Mouse (Mus musculus): Measurements from ENCODE around the gene Slc37a3.
"Not testable (repeated sequence)": the region's sequence is repeated elsewhere in the genome, so short reads cannot be mapped to it uniquely, and the experiment has no call there.

Gene Slc37a3

DNA sequence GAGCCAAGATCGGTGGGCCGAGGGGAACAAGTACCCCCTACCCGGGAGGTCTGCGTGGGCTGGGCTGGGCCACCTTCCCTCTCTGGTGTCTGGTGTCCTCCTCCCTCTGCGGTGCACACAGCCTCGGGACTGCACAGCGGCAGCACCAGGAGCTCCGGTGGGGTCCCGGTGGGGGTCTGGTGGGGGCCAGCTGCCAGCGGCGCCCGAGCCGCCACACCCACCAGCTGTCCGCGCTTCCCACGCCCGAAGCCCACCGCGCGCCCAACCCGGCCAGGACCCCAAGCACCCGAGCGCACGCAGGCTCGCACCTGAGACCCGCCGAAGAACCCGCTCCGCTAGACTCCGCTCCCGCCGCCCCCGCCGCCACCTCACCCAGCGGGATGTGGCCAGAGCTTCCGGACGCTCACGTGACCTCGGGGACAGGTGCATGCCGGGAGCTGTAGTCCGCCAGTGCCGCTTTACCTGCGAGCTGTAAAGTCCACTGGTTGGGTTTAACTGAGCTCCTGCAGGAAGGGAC lies at the start of gene Slc37a3:
Gene Slc37a3 (minus strand): TSS at position 365 of the 517 bp plus-strand sequence.
- DNase-seq, result peak; percentile 89

DNA sequence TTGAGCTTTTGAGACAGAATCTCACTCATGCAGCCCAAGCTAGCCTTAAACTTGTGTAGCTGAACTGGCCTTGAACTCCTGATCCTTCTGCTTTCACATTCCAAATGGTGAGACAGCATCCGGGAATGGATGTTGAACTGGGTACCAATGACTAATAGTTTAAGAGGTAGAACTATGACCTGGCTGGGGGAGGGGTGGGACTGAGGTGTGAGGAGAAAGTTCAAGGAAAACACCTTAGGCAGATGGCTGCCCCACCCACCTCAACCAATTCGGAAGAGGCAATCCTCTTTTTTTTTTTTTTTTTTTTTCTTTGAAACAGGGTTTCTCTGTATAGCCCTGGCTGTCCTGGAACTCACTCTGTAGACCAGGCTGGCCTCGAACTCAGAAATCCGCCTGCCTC lies 49.2 kb upstream of the Slc37a3 start:
- DNase-seq, result no peak

DNA sequence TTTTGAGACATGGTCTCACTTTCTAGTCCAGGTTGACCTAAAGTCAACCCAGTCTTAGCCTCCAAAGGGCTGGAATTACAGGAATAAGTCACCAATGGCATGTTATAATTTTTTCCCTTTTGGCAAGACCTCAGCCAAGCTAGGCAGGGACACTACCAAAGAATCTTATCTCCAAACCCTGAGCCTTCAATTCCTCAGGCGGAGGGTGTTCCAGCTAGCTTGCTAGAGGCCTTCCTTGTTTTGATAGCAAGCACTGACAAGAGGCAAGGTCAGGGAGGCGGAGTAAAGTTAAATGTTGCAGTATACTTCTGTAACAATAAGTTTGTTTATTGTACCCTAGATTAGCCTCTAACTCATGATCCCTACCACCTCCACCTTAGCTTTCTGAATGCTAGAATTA lies 47.7 kb upstream of the Slc37a3 start:
- no peak for DNase-seq

DNA sequence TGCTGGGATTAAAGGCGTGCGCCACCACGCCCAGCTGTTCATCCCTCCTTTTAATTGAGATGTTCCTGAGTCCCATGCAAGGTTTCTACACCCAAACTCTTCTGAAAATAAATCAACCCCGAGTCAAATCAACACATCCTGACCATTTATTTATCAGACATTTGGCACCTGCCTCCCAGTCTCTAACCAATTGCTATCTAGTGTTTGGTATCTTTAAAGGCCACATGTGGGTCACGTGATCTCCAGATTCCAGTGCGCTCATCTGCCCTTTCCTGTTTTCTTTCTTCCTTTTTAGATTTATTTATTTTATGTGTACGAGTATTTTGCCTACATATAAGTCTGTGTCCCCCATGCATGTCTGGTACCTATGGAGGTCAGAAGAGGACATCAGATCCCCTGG lies 46.2 kb upstream of the Slc37a3 start:
- no peak for DNase-seq

DNA sequence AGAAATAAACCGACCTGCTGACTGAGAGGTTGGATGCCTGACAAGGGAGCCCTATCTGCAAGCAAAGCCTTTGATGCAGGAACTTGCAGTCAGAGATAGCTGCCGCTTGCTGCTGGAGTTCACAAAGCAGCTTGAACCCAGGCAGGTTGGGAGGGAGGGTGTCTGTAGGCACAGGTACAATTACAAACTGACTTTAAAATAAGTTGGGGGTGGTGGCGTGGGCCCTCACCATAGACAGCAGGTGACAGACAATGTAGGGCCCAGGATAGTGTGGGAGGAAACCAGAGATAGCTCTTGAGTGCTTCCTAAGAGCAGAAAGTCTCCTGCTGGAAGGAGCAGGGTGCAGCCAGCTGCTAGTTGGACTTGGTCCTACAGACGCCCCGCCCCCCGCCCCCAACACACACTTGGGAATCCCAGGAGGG lies 45.7 kb upstream of the Slc37a3 start:
- DNase-seq, result no peak

DNA sequence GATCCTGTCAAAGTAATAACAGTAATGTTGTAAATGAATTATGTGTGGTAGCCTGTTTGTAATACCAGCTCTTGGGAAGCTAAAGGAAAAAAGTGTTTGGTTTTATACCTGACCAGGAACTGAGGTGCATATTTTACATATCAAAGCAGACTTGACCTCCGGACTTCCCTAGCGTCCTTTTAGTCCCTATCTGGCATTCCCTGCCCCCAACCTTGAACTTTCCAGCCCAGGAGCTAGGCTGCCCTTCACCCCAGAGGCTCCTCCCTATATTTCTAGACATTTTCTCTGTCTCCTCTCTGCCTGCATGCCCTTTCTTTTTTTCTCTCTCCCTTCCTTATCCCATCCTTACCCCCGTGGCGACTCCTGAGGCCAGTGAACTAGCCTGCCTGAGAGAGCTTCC lies 43.4 kb upstream of the Slc37a3 start:
- DNase-seq, result no peak

DNA sequence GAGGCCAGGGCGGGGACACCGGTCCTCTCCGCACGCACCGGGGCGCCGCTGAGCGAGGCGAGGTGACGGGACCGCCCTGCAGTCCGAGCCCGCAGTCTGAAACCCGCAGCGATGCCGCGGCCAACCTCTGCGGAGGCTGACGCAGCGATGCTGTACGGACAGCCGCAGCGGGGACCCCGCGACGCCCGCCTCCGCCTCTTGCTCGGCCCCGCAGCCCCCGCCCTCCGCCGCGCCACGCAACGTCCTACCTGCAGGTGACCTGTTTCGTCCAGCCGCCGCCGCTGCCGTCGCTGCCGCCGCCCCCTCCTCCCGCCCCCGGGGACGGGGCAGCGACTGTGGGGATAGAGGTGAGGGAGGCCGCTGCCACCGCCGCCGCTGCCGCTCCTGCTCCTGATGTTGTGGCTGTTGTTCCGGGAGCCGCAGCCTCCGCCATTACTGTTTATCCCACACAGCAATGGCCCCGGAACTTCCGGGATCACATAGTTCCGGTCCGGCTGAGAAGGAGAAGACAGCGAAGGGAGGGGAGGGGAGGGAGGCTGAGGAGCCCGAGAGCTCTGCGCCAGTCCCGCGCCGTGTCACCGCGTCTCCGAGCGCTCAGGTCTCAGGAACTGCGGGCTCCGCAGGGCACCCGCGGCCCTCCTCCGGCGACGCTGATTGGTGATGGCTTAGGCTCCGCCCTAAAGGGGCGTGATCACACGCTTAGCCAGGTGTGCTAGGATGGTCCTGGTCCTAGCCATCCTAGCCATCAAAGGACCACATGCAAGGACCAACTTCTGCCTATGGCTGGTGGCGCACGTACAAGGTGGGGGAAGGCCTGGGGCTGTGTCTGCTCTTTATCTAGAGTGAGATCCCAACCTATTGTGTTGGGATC lies 42.6 kb upstream of the Slc37a3 start, which contains the start of gene Mkrn1:
Gene Mkrn1 (minus strand): TSS at position 612 of the 871 bp plus-strand sequence.
- peak; percentile 63 to 77 for DNase-seq

DNA sequence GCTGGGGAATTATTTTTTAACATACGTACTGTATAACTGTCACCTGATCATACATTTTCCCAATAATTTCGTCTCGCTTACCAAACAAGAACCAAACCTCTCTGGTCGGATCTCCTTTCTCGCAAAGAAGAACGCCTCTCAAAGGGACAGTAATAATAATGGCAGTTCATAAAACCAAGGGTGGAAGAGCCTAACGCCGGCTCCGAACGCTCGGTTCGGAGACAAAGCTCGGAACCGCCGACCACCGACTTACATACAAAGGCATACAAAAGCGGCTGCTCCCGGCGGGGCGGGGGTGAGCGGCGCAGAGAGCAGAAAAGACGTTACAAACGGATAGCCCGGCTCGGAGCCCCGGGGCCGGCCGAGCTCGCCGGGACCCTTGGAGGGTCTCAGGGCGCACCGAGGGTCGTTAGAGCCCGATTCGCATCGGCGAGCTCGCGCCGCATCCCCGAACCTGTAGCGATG lies 41.9 kb upstream of the Slc37a3 start:
- peak in 1 of 2 experiments; percentile 24 for DNase-seq

DNA sequence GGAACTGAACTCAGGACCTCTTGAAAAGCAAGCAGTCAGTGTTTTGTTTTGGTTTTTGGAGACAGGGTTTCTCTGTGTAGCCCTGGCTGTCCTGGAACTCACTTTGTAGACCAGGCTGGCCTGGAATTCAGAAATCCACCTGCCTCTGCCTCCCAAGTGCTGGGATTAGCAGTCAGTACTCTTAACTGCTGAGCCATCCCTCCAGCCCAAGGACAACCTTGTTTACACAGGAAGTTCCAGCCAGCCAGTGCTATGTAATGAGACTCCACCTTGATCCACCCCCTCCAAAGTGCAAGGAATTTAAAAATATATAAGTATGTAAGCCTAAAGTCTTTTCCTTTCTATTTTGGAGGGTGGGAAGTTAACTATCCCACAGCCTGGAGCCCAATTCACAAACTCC lies 39.2 kb upstream of the Slc37a3 start:
- not testable (repeated sequence) for DNase-seq

DNA sequence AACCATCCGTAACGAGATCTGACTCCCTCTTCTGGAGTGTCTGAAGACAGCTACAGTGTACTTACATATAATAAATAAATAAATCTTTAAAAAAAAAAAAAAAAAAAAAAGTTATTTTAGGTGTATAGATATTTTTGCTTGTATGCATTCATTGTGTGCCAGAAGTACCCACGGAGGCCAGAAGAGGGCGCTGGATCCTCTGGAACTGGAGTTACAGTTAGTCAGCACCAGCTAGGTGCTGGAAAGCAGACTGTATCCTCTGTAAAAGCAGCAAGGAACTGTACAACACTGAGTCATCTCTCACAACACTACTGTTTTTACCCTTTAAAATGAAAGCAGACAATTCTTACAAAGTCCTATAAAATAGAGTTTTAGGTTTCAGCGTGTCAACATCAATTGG lies 38.3 kb upstream of the Slc37a3 start:
- DNase-seq, result peak; percentile 43 to 57

DNA sequence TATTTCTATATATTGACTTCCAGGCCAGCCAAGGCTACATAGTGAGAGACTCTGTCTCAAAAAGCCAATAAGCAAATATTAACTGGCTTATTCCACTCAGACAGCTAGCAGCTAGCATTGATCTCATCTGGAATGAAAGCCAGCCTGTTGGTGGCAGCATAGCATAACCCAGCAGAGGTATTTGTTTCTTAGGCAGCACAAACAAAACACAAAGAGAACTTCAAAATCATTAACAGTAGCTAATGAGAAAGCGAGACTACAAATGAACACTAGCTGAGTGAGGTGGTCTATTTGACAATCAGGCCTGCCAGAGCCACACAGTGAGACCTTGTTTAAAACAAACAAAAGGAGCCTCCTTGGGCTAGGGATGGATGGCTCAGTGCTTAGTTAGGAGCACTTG lies 36.6 kb upstream of the Slc37a3 start:
- DNase-seq, result no peak

DNA sequence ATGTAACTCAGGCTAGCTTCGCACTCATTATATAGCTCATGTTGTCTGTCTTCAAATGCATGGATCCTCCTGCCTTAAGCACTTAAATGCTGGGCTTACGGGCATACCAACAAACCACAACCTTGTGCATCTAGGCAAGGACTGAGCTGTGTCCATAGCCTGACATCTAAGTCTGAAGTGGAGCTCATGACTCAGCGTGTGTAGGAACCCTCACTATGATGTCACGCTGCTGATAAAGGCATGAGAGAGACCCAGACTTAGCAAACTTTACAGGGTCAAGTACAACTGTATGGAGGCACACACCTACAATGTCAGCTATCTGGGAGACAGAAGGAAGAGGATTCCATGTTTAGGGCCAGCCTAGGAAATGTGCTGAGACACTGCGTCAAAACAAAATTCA lies 29.0 kb upstream of the Slc37a3 start:
- DNase-seq, result no peak

DNA sequence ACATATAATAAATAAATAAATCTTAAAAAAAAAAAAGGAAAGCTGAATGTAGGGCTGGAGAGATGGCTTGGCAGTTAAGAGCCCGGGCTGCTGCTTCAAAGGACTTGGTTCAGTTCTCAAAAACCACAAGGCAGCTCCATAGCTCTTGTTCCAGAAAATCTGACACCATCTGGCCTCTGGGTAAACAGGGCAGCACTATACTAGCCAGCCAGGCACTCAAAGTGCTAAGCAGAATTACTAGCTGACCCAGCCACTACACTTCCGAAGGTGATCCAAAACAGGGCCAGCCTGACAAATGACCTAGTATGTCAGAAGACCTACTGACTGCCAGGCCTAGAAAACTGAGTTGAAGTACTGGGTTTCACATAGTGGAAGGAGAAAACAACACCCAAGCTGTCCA lies 25.7 kb upstream of the Slc37a3 start:
- DNase-seq, result no peak

DNA sequence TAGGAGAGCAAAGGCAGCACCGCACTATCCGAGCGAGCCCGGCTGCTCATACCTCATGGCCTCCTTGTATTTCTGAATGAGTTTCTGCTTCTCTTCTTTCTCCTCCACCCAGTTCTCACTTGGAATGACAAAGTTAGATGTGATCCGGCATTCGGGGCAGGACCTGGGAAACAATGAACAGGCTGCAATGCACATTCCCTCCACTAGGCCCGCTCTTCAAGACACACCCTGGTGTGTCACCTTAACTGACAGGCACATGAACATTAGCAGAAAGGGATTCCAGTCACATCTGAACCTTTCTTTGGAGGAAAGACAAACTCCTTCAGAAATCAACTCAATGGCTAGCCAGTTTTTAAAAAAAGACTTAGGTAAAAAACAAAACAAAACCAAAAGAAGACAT lies 22.9 kb upstream of the Slc37a3 start:
- no peak for DNase-seq

DNA sequence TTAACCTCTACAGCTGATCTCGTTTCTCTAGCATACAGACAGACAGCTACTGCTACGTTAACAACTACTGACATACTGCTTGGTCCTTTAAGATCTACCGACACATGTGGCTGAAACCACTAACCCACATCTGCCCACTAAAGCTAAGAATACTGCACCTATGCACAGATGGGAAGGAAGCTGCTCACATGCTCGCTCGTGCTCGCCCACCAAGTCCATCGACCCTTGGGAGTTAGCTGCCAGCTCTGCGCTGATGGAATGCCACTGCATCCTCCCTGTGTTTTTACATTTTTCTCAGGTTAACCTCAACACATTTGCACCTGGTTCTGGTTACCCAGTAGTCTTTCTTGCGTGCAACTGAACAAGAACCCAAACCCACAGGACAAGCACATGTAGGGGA lies 20.9 kb upstream of the Slc37a3 start:
- DNase-seq, result no peak

DNA sequence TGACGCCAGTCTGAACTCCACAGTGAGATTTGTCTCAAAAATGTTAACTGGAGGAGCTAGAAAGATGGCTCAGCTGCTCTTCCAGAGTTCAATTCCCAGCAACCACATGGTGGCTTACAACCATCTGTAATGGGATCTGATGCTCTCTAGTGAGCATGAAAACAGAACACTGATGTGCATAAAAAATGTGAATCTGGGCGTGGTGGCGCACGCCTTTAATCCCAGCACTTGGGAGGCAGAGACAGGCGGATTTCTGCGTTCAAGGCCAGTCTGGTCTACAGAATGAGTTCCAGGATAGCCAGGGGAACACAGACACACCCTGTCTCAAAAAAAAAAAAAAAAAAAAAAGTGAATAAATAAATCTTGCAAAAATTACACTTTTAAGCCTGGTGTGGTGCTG lies 19.6 kb upstream of the Slc37a3 start:
- DNase-seq, result no peak

DNA sequence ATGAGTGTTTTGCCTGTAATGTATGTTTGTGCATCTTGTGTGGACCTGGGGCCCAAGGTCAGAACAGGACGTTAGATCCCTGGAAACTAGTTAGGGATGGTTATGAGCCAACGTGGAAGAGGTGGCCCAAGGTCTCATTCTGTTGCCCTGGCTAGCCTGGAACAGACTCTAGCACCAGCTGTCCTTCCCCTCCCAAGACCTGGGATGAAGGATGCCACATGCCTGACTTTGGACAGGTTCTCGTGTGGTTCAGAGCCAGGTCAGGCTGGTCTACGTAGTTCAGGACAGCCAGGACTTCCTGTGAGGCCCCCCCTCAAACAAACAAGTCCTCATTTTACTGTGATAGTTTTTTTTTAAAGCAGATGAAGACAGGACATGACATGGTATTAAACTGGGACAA lies 18.4 kb upstream of the Slc37a3 start:
- DNase-seq, result no peak

DNA sequence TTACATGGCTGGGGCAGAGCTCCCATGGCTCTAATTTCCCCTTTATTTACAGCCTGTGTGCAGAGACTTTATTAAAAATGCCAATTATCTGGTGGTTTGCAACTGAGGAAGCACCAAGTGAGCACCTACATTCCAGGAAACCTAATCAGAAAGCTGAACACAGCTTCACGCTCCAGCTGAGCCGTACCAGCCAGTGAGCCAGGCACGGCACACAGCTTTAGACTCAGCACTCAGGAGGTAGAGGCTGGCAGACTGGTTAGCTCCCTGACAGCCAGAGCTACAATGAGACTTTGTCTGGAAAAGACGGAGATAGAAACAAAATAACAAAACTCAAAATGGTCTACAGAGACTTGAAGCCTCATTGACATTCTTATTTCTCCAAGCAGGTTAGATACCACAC lies 18.0 kb upstream of the Slc37a3 start:
- DNase-seq, result no peak

DNA sequence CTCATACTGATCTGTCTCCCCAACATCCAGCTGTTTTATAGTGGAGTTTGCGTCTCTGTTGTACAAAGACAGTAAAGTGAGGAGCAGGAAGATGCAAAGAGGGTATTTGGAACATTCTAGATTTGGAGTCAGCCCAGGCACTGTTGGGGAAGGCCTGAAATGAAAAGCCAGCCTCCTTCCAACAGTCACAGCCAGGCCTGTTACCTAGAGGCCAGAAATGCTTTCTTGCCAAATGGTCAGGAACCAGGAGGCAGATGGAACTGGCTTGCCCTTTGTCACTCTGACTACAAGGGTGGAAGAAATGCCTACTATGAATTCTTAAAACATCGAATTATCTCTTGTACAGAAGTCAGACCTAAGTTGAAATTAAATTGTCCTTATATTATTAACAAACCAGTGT lies 12.5 kb upstream of the Slc37a3 start:
- no peak for DNase-seq

DNA sequence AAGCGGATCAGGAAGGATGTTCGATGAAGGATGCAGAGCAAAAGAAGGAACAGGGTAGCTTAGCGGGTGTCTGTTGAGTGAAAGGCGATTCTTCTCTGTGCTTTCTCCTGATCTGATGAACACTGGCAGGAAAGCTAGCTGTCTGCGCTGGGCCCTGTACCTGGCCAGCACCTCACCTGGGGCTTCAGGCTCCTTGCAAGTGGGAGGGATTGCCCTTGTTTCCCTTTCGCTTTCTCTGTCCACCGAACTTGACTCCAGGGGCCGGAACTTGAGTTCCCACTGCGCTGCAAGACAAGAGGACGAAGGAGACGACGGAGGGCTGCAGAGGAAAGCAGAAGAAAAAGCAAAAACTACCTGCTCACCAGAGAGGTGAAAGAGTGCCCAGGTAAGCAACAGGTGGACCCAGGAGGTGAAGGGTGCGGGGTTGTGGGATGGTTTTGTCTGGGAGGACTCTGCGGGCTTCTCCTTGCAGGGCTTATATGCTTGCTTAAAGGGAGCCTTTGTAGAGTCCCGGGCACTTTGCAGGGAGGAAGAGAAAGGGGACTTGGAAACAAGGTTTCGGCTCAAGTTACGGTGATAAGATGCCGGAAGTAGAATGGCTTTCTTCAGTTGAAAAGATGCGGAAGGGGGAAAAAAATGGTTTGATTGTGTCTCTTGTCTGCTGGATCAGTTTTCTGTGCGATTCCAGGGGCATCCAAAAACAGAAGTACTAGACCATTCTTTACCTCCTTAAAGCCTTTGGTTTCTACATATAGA lies 3.8 kb upstream of the Slc37a3 start, which contains the start of gene Rab19:
Gene Rab19 (plus strand): TSS at position 51 of the 756 bp plus-strand sequence.
- peak; percentile 24 to 45 for DNase-seq

DNA sequence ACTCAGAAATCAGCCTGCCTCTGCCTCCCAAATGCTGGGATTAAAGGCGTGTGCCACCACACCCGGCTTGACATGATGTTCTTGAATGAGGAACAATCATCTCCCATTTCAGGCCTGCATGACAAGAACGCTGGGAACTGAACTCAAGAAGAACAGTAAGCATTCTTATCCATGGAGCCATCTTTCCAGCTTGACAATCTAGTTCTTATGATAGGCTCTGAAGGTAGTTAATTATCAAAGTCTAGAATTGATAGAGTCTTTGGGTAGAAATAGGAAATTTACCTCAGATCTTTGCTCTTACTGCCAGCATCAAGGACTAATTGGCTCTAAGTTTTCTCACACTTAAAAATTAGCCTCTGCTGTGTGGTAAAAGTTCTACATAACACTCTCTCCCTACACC lies 2.8 kb upstream of the Slc37a3 start:
- DNase-seq, result no peak

DNA sequence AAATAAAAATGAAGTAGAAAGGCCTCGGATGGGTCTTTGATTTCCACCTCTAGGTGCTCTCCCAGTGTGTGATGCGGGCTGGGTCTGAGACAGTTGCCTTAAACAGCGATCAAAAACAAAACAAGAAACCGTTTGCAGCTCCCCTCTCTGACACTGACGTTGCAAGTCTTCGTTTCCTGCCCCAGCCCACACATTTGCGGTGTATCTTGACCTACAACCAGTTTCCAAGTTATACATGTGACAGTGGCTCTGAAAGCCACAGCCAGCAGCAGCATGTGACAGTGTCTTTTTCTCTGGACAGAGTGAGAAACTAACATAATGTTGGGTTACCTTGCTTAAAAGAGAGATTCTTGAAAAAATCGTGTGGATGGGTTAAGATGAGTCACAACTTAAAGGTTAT lies 2.3 kb upstream of the Slc37a3 start:
- DNase-seq, result peak; percentile 65 to 84

DNA sequence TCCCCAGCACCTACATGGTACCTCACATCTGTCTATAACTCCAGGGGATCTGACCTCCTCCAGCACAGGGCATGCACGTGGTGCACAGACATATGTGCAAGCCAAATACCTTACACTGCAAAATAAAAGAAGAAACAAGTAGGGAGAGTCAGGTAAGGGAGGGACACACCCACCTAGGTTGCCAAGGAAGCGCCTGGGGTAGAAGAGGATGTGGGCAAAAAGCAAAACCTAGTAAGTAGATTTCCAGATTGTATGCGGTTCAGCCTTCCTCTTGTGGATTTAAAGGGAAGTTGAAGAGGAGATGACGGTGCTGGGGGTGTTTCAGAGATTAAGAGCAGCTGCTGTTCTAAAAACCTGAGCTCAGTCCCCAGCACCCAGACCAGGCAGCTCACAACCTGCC lies 1.7 kb upstream of the Slc37a3 start:
- peak; percentile 53 to 77 for DNase-seq
